Mouse (Mus musculus): Measurements from ENCODE around the gene Ddx39.

DNA sequence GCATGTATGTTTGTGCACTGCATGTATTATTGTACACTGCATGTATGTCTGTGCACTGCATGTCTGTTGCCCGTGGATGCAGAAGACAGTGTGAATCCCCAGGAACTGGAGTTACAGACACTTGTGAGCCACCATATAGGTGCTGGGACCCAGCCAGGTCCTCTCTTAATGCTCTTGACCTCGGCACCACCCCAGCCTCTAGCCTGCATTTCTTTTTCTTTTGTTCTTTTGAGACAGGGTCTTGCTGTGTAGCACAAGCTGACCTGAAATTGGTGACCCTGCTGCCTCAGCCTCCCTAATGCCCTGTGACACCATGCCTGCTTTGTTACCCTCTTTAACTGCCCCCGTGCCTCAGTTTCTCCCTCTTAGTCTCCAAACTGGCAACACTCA, 25.6 kb downstream of the Ddx39 start:
- no peak for TF ChIP-seq CTCF (IDR thresholded peaks at IDR 0.05; ENCODE audit: low read depth, low read length)
- no peak for TF ChIP-seq GATA2 (IDR thresholded peaks at IDR 0.05; ENCODE audit: borderline replicate concordance, low read depth, low read length)
- no peak for TF ChIP-seq GATA1 (IDR thresholded peaks at IDR 0.05; ENCODE audit: borderline replicate concordance, low read length)
- TF ChIP-seq TAL1 (conservative IDR thresholded peaks at IDR 0.05; ENCODE audit: low read depth, low read length), result no peak
- no peak for TF ChIP-seq POLR2AphosphoS5 (IDR thresholded peaks at IDR 0.05; ENCODE audit: insufficient replicate concordance, low read depth, low read length)

Measured in G1E (cell line).